Mouse (Mus musculus) midbrain, embryonic 15.5 days (tissue): ENCODE results near the gene Myrfl. TPM values are rescaled to one million over a fixed set of nuclear protein-coding genes. Genes with fewer than 3 reads are reported as not detected.

Experiments used
- ATAC-seq: fragments of 200-750 bp; cut with Nextera tagmentation; replicated peaks from 2 replicates; pipeline ENCODE4 v1.8.0; 2017; ENCODE audit warnings: moderate TSS enrichment
- H3K27ac ChIP-seq: fragments of 300-500 bp; sonication (generic); 2 replicates; pipeline ENCODE4 v1.5.1; 2015; ENCODE audit warnings: mild to moderate bottlenecking, inconsistent platforms
- H3K27me3 ChIP-seq: fragments of 300-500 bp; sonication (generic); replicated peaks from 2 replicates; pipeline ENCODE4 v1.6.1; 2015; ENCODE audit warnings: inconsistent platforms
- H3K36me3 ChIP-seq: fragments of 300-500 bp; sonication (generic); replicated peaks from 2 replicates; pipeline ENCODE4 v1.6.1; 2015; ENCODE audit warnings: inconsistent platforms
- H3K4me1 ChIP-seq: fragments of 300-500 bp; sonication (generic); 2 replicates; pipeline ENCODE4 v1.6.1; 2015; ENCODE audit warnings: inconsistent platforms
- H3K4me2 ChIP-seq: fragments of 300-500 bp; sonication (generic); 2 replicates; pipeline ENCODE4 v1.6.1; 2015; ENCODE audit warnings: inconsistent platforms, mild to moderate bottlenecking, moderate library complexity
- H3K4me3 ChIP-seq: fragments of 300-500 bp; sonication (generic); 2 replicates; pipeline ENCODE4 v1.5.1; 2015; ENCODE audit warnings: mild to moderate bottlenecking, inconsistent platforms
- H3K9ac ChIP-seq: fragments of 300-500 bp; sonication (generic); 2 replicates; pipeline ENCODE4 v1.6.1; 2015; ENCODE audit warnings: mild to moderate bottlenecking, inconsistent platforms
- H3K9me3 ChIP-seq: fragments of 300-500 bp; sonication (generic); 2 replicates; pipeline ENCODE4 v1.6.1; 2016; ENCODE audit warnings: inconsistent platforms
- WGBS: fragments of 180-500 bp; shearing (Covaris S2); methylation state at CpG from one replicate; pipeline ENCODE4 v1.1.7; 2015; ENCODE audit warnings: mixed read lengths; 5-methylcytosine and 5-hydroxymethylcytosine counted together
- polyA plus RNA-seq: library from polyadenylated mRNA; unstranded; fragments of >200 nt; fragmentation: Nextera tagmentation; extraction: Ambion mirVana; gene quantifications from 2 replicates; pipeline ENCODE4 v1.2.1, GENCODE M21; 2015

Gene Myrfl
- polyA plus RNA-seq, 1 experiment from 2014 or later: 0.10 TPM

GRCm38 (mm10) chr10:116741343-116741742, 155.4 kb downstream of the Myrfl start:
- Histone ChIP-seq H3K9me3 (no peaks in the 10 kb centered on the region), H3K4me2 (no peak overlapping the region), H3K4me3 (no peak overlapping the region), H3K27ac (no peak overlapping the region), H3K27me3 (no peaks in the 10 kb centered on the region), H3K9ac (no peak overlapping the region), H3K36me3 (no peaks in the 10 kb centered on the region), H3K4me1 (no peaks in the 10 kb centered on the region)
- WGBS: 76% methylated on average over 6 of the region's 6 CpGs
- ATAC-seq: no peak

- H3K9me3 ChIP-seq: no peaks in the 10 kb centered on the region
- no peak overlapping the region for H3K4me2 ChIP-seq
- no peak overlapping the region for H3K27ac ChIP-seq
- H3K27me3 ChIP-seq: no peaks in the 10 kb centered on the region
- no peak for ATAC-seq
- H3K9ac ChIP-seq: no peak overlapping the region
- WGBS: 86% methylated on average over 7 of the region's 7 CpGs
- H3K36me3 ChIP-seq: no peaks in the 10 kb centered on the region
- H3K4me3 ChIP-seq: no peak overlapping the region
- H3K4me1 ChIP-seq: no peaks in the 10 kb centered on the region
Measured at GRCm38 (mm10) chr10:116740073-116740472, 156.6 kb downstream of the Myrfl start.

- Histone ChIP-seq H3K27ac (no peak overlapping the region), H3K4me3 (no peak overlapping the region), H3K9me3 (no peaks in the 10 kb centered on the region), H3K4me2 (no peak overlapping the region), H3K36me3 (no peaks in the 10 kb centered on the region), H3K9ac (no peak overlapping the region), H3K4me1 (no peaks in the 10 kb centered on the region), H3K27me3 (no peaks in the 10 kb centered on the region)
- 93% methylated on average over 8 of the region's 8 CpGs for WGBS
- no peak for ATAC-seq
Measured at GRCm38 (mm10) chr10:116738533-116738932, 158.2 kb downstream of the Myrfl start.

- H3K27ac ChIP-seq: no peak overlapping the region
- no peaks in the 10 kb centered on the region for H3K27me3 ChIP-seq
- no peak overlapping the region for H3K9ac ChIP-seq
- no peaks in the 10 kb centered on the region for H3K4me1 ChIP-seq
- no peak for ATAC-seq
- H3K4me2 ChIP-seq: no peak overlapping the region
- WGBS: 87% methylated on average over 8 of the region's 8 CpGs
- no peaks in the 10 kb centered on the region for H3K36me3 ChIP-seq
- H3K4me3 ChIP-seq: no peak overlapping the region
- H3K9me3 ChIP-seq: no peaks in the 10 kb centered on the region
Measured at GRCm38 (mm10) chr10:116735607-116736006, 161.1 kb downstream of the Myrfl start.

- WGBS: 83% methylated on average over 7 of the region's 7 CpGs
- ATAC-seq: no peak
Measured at GRCm38 (mm10) chr10:116733651-116734050, 163.1 kb downstream of the Myrfl start.

GRCm38 (mm10) chr10:116730033-116730652, 166.6 kb downstream of the Myrfl start:
- H3K9ac ChIP-seq: no peak overlapping the region
- no peak for ATAC-seq
- H3K4me3 ChIP-seq: no peak overlapping the region
- H3K9me3 ChIP-seq: no peaks in the 10 kb centered on the region
- peaks cover 5% of the 10 kb centered on the region; the same call in 1 of the 2 replicates for H3K4me1 ChIP-seq
- no peaks in the 10 kb centered on the region for H3K36me3 ChIP-seq
- WGBS: 53% methylated on average over 10 of the region's 10 CpGs
- no peaks in the 10 kb centered on the region for H3K27me3 ChIP-seq
- no peak overlapping the region for H3K4me2 ChIP-seq
- H3K27ac ChIP-seq: no peak overlapping the region

More at GRCm38 (mm10) chr10:116733651-116734050, 163.1 kb downstream of the Myrfl start:
- Histone ChIP-seq H3K9ac (no peak overlapping the region), H3K4me1 (no peaks in the 10 kb centered on the region), H3K4me3 (no peak overlapping the region), H3K27ac (no peak overlapping the region), H3K4me2 (no peak overlapping the region), H3K36me3 (no peaks in the 10 kb centered on the region), H3K9me3 (no peaks in the 10 kb centered on the region), H3K27me3 (no peaks in the 10 kb centered on the region)

GRCm38 (mm10) chr10:116728860-116729259, 167.9 kb downstream of the Myrfl start:
- H3K36me3 ChIP-seq: no peaks in the 10 kb centered on the region

GRCm38 (mm10) chr10:116727702-116728298, 168.9 kb downstream of the Myrfl start:
- no peak for ATAC-seq
- Histone ChIP-seq H3K4me3 (no peak overlapping the region), H3K9ac (no peak overlapping the region), H3K9me3 (no peaks in the 10 kb centered on the region), H3K27me3 (no peaks in the 10 kb centered on the region), H3K27ac (no peak overlapping the region), H3K4me1 (peaks cover 5% of the 10 kb centered on the region; the same call in 1 of the 2 replicates), H3K4me2 (peak overlapping the region; percentile 10; the same call in 1 of the 2 replicates), H3K36me3 (no peaks in the 10 kb centered on the region)
- WGBS: 27% methylated on average over 14 of the region's 14 CpGs

More at GRCm38 (mm10) chr10:116728860-116729259, 167.9 kb downstream of the Myrfl start:
- H3K4me2 ChIP-seq: no peak overlapping the region
- 90% methylated on average over 7 of the region's 10 CpGs for WGBS
- no peak for ATAC-seq
- no peaks in the 10 kb centered on the region for H3K9me3 ChIP-seq
- H3K4me3 ChIP-seq: no peak overlapping the region
- no peak overlapping the region for H3K9ac ChIP-seq
- no peaks in the 10 kb centered on the region for H3K27me3 ChIP-seq
- peaks cover 5% of the 10 kb centered on the region; the same call in 1 of the 2 replicates for H3K4me1 ChIP-seq
- H3K27ac ChIP-seq: no peak overlapping the region

Other genes starting within 250 kb of the Myrfl start
- 41.8 and 42.8 TPM in 2 replicates for gene Rab3ip, start 53.9 kb upstream of the Myrfl start, polyA plus RNA-seq
- not detected in 2 replicates for gene Gm10271, start 75.7 kb upstream of the Myrfl start, polyA plus RNA-seq
- 0.10 TPM in 1 of 2 replicates, not detected in the other for gene Best3, start 89.4 kb upstream of the Myrfl start, polyA plus RNA-seq
- 0.19 TPM in 1 of 2 replicates, not detected in the other for gene Lrrc10, start 148.4 kb upstream of the Myrfl start, polyA plus RNA-seq
- gene Cct2, start 166.9 kb upstream of the Myrfl start, polyA plus RNA-seq: 240 and 244 TPM in 2 replicates